Mouse (Mus musculus): ENCODE results near the gene Ppt1.
A peak's percentile ranks its signal among the peaks of the same experiment; 100 is the strongest.
"Not testable (repeated sequence)": the region's sequence is repeated elsewhere in the genome, so short reads cannot be mapped to it uniquely, and the experiment has no call there.

Ppt1 gene

GRCm38 (mm10) chr4:122835530-122836402 is at the start of gene Ppt1:
TSS of gene Ppt1 (plus strand) at chr4:122836242.
- DNase-seq, result peak; percentile 90 to 91

- no peak for DNase-seq
Measured at GRCm38 (mm10) chr4:122789335-122790089, 46.5 kb upstream of the Ppt1 start.

DNA sequence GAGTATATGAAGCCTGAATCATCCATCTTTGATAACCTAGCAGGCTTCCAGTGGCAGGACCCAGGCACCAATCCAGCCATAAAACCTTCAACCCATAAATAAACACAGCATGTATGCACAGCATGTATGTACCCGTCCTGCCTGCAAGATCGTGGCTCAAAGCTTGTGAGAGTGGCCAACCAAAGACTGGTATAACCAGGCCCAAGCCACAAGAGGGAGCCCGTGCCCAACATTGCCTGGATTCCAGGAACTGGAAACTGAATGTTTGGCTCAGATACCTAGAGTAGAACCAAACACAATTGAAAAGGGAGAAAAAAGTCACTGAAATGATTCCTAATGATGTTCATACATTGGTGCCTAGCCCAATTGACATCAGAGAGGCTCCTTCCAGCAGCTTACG is 27.9 kb upstream of the Ppt1 start:
- DNase-seq, result peak; percentile 76 to 82

DNA sequence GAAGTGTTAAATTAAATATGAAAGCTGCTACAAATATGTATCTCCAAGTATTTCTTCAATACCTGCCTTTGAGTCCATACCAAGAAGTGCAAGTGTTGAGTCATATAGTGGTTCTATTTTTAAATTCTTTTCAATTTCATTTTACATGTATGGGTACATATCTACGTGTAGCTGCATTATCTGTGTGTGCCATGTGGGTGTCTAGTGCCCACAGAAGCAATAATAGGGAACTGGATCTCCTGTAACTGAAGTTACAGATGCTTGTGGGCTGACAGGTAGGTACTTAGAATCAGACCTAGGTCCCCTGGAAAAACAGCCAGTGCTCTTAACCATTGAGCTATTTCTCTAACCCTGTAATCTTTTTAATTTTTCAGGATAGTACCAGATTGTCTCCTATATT is 24.9 kb upstream of the Ppt1 start:
- DNase-seq, result no peak

DNA sequence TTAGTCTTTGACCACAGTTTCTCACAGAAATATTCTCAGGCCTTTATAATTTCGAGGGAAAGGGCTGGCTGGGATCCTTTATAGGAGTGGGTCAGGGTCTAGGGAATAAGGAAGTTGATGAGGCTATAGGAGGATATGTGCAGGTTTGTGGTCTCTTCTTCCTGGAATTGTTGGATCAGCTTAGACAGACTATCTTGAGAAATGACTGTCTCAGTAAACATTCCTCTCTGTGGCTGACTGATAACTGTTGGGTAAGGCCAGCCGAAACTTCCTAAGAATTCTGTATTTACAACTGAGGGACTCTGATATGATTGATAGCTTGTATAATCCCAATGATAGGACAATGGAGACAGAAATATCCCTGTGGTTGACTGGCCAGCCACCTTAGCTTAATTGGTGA is 24.2 kb upstream of the Ppt1 start:
- no peak for DNase-seq

GRCm38 (mm10) chr4:122816202-122816601 is 19.8 kb upstream of the Ppt1 start:
- no peak for DNase-seq

DNA sequence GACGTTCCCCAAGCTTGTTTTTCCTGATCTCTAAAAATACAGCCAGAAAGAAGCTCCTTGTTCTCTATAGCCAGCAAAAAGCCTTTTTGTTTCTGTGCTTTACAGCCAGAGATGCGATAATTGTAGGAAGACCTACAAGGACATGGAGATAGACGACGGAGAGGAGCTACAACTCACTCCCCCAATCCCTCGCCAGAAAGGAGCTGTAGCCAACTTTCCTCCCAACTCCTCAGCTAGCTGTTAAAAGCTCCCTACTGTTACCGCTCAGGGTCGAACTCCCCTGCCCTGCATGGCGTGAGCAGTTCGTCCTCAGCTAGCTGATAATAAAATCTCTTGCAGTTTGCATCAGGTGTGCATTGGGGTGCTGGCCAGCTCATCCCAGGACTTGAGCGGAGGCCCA is 15.1 kb upstream of the Ppt1 start:
- DNase-seq, result not testable (repeated sequence)

- DNase-seq, result peak in 1 of 2 experiments; percentile 32
Measured at GRCm38 (mm10) chr4:122827651-122828050, 8.4 kb upstream of the Ppt1 start.

DNA sequence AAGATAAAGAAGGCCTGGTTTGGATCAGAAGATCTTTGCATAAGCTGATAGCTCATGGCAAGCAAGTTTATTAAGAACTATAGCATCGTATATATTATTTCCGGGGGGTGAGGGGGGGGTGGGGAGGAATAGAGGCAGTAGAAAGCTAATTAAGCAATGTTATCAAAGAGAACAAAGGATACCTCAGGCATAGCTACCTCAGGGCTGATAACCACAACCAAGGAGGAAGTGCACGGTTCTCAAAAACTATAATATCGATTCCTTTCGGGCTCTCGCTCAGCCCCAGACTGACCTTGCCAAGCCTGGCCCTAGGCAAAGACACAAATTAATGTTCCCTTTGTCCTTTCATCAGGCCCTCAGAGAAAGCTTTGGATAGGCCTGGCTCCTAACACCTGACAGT is 6.7 kb upstream of the Ppt1 start:
- no peak for DNase-seq

- DNase-seq, result no peak
Measured at GRCm38 (mm10) chr4:122831888-122832287, 4.2 kb upstream of the Ppt1 start.

DNA sequence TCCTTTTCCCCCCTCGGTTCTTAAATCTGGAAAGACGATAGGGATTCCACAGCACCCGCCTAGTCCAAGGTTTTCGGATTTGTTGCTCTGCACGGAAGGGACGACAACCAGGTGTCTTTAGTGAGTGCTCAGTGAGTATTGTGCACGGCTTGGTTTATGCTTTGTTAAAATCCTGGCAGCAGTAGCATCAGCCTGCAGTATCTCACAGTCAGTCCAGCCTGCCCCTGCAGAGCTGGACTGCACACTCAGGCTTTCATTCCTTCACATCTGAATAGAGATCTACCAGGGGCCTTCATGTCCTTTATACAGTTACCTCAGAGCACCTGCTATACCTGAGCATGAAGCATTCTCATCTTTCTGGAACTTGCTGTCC is 347 bp downstream of the Ppt1 start:
- no peak for DNase-seq

DNA sequence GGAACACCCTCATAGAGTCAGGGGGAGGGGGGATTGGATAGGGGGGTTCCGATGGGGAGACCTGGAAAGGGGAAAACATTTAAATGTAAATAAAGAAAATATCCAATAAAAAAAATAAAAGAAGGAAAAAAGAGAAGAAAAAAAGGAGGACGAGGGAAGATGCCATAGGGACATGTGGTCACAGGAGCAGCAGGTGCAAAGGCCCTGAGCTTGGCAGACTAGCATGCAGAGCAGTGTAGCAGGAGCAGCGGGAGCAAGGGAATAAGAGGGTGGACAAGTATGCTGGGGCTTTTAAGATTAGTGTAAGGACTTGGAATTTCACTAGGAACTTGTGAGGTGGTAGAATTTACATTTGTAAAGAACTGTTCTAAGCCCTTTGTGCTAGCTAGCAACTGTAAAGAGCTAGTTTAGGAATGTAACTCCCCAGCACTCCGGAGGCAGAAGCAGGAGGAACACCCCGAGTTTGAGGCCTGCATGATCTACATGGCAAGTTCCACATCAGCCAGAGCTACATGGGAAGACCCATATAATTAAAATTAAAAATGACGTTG is 1.2 kb downstream of the Ppt1 start:
- DNase-seq, result no peak

DNA sequence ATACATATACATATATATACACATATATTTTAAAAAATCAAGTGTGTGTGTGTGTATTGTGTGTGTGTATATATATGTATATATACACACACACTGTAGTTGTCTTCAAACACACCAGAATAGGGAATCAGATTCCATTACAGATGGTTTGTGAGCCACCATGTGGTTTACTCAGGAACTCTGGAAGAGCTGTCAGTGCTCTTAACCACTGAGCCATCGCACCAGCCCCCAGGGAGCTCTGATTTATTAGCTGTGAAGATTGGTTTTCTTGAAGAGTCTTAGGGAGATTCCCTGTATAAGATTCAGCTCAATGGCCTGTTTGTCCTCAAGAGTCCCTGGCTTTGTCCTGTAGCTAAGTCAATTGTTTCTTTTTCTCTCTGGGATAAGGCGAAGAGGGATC is 2.0 kb downstream of the Ppt1 start:
- DNase-seq, result no peak

DNA sequence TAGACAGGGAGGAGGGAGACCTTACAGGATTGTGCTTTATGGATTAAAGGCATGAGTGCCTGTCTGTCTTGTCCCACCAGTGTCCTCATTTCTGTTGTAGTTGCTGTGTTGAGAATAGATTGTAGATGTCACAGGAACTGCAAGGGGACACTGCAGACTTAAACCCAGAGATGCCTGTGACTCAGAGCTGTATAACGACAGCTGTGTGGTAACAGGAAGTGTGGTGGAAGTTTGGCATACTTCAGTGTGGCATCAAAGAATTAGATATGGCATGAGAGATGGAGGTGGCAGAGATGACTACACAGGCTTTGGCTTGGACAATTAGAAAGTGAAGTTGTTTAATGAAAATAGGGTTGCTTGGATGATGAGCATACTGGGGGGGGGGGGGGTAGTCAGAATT is 2.4 kb downstream of the Ppt1 start:
- peak in 1 of 2 experiments; percentile 41 for DNase-seq

DNA sequence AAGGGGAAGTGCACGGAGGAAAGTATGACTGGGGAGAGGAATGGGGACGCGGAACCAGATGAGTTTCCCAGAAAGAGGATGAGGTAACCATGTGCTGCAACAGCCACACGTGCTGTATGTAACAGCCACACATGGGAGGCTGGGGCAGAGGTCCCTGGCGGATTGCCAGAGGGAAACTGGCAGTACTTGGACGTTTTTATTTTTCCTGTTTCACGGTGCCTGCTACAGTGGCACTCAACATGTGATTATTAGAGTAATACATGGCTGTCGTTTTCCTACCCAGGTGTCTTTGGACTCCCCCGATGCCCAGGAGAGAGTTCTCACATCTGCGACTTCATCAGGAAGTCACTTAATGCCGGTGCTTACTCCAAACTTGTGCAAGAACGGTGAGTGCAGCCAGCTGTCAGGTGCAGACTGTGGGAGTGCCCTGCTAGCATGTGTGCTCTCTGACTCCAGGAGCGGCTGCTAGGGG is 12.1 kb downstream of the Ppt1 start:
- DNase-seq, result peak; percentile 67 to 81

DNA sequence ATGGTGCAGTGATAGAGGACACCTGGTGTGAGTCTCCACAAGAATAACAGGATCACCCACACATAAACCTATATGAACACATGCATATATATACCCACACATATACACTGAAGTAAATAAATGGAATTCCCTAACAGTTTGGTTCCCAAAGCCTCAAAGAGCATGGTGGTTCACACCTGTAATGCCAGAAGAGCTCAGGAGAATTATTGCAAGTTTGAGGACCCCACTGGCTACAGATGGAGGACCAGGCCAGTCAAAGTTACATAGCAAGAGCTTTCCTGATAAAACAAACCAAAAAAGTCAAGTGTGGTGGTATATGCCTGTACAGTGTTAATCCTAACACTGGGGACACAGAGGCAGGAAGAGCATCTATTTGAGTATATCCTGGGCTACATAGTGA is 15.5 kb downstream of the Ppt1 start:
- DNase-seq, result no peak

GRCm38 (mm10) chr4:122853691-122854090 is 17.6 kb downstream of the Ppt1 start:
- peak in 1 of 2 experiments; percentile 55 for DNase-seq

GRCm38 (mm10) chr4:122854770-122855169 is 18.7 kb downstream of the Ppt1 start:
- peak; percentile 25 to 37 for DNase-seq

DNA sequence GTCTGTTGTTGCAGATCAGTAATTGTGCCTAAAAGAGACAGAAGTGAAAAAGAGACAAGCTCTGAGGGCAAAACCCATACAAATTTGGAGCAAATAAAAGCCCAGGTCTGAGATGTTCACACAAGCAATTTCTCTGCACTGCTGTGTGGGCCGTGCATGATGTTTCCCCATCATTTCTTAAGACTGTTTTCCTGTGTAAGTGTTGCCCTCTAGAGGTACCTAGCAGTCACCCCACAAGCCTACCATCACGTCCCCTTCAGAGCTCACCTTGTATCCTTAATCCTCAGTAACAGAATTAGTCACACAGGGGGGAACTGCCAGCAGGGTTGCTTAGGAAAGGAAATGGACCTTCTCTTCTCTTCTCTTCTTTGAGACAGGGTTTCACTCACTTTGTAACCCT is 21.9 kb downstream of the Ppt1 start:
- DNase-seq, result peak; percentile 12 to 33

- no peak for DNase-seq
Measured at GRCm38 (mm10) chr4:122859096-122859674, 23.1 kb downstream of the Ppt1 start.

GRCm38 (mm10) chr4:122861836-122862235 is 25.8 kb downstream of the Ppt1 start:
- DNase-seq, result no peak

DNA sequence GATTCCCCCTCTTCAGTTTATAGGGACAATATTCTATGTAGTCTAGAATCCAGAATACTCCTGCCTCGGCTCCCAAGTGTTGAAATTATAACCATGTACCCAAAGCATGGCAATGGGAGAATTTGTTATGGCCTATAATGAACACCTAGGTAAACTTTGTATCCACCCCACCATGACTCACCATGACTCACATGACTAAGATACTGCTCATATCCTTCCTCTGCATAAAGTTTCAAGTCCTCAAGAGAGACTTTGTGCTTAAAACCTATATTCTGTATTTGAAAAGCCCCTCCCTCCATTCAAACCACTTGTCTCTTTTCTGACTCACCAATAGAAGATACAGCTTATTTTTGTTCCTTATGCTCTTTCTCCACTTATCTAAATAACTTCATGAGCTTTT is 32.0 kb downstream of the Ppt1 start:
- DNase-seq, result no peak

- DNase-seq, result peak; percentile 42 to 54
Measured at GRCm38 (mm10) chr4:122870027-122870426, 34.0 kb downstream of the Ppt1 start.

Data from thymus, postnatal 36 days (tissue).